Mouse (Mus musculus): ENCODE results near the gene Srgap1.
A peak's percentile ranks its signal among the peaks of the same experiment; 100 is the strongest.

The Srgap1 gene

GRCm38 (mm10) chr10:122046904-122047726 is at the start of gene Srgap1:
Srgap1 (minus strand) TSS chr10:122047315.
- peak; percentile 28 for DNase-seq

GRCm38 (mm10) chr10:122096462-122096979 is 49.4 kb upstream of the Srgap1 start:
- peak; percentile 32 for DNase-seq

- no peak for DNase-seq
Observed at GRCm38 (mm10) chr10:122090472-122090871, 43.4 kb upstream of the Srgap1 start.

- DNase-seq, result no peak
Observed at GRCm38 (mm10) chr10:122081352-122081751, 34.2 kb upstream of the Srgap1 start.

- DNase-seq, result no peak
Observed at GRCm38 (mm10) chr10:122069153-122069552, 22.0 kb upstream of the Srgap1 start.

- DNase-seq, result no peak
Observed at GRCm38 (mm10) chr10:122055826-122056225, 8.7 kb upstream of the Srgap1 start.

- DNase-seq, result peak; percentile 22
Observed at GRCm38 (mm10) chr10:122054535-122054934, 7.4 kb upstream of the Srgap1 start.

- peak; percentile 92 for DNase-seq
Observed at GRCm38 (mm10) chr10:122051831-122052230, 4.7 kb upstream of the Srgap1 start.

- DNase-seq, result peak; percentile 57
Observed at GRCm38 (mm10) chr10:122047727-122048365, 731 bp upstream of the Srgap1 start.

GRCm38 (mm10) chr10:122046511-122046903 is 608 bp downstream of the Srgap1 start:
- DNase-seq, result no peak

GRCm38 (mm10) chr10:122045946-122046345 is 1.2 kb downstream of the Srgap1 start:
- DNase-seq, result no peak

GRCm38 (mm10) chr10:122044926-122045325 is 2.2 kb downstream of the Srgap1 start:
- DNase-seq, result no peak

- DNase-seq, result no peak
Observed at GRCm38 (mm10) chr10:122040372-122040771, 6.7 kb downstream of the Srgap1 start.

- DNase-seq, result no peak
Observed at GRCm38 (mm10) chr10:122039566-122039965, 7.5 kb downstream of the Srgap1 start.

GRCm38 (mm10) chr10:122038554-122038953 is 8.6 kb downstream of the Srgap1 start:
- DNase-seq, result peak; percentile 28

GRCm38 (mm10) chr10:122033271-122033670 is 13.8 kb downstream of the Srgap1 start:
- no peak for DNase-seq

GRCm38 (mm10) chr10:122030420-122030819 is 16.7 kb downstream of the Srgap1 start:
- DNase-seq, result no peak

GRCm38 (mm10) chr10:122029738-122030137 is 17.4 kb downstream of the Srgap1 start:
- peak; percentile 25 for DNase-seq

GRCm38 (mm10) chr10:122025198-122025597 is 21.9 kb downstream of the Srgap1 start:
- no peak for DNase-seq

- no peak for DNase-seq
Observed at GRCm38 (mm10) chr10:122020906-122021305, 26.2 kb downstream of the Srgap1 start.

- DNase-seq, result no peak
Observed at GRCm38 (mm10) chr10:122020255-122020654, 26.9 kb downstream of the Srgap1 start.

GRCm38 (mm10) chr10:122018594-122019048 is 28.5 kb downstream of the Srgap1 start:
- DNase-seq, result peak; percentile 26

- no peak for DNase-seq
Observed at GRCm38 (mm10) chr10:122017743-122018142, 29.4 kb downstream of the Srgap1 start.

GRCm38 (mm10) chr10:122017063-122017462 is 30.1 kb downstream of the Srgap1 start:
- no peak for DNase-seq
